Mouse (Mus musculus) MEL (cell line): Measurements from ENCODE around the gene Gck. TPM values are rescaled to one million over a fixed set of nuclear protein-coding genes. Genes with fewer than 3 reads are reported as not detected.

Experiments
- DNase-seq: peaks from one replicate; pipeline ENCODE4 v3.0.0; 2011; ENCODE audit warnings: low read depth, low spot score
- H3K27ac ChIP-seq: 2 replicates; pipeline ENCODE4 v1.5.1; 2012; ENCODE audit warnings: low read depth, mild to moderate bottlenecking, control low read depth, low read length, moderate library complexity; ENCODE audit not compliant: control insufficient read depth
- H3K27me3 ChIP-seq, 2 experiments: fragments of 150-350 bp in 1 of 2; sonication (generic) in 1 of 2; 2 replicates each; pipeline ENCODE4 v1.6.1; 2012; ENCODE audit warnings: low read length in 2 of 2, mild to moderate bottlenecking in 2 of 2, improper control_type of control experiment in 1 of 2, moderate library complexity in 1 of 2; ENCODE audit not compliant: insufficient read depth in 2 of 2, control insufficient read depth in 1 of 2
- H3K36me3 ChIP-seq, 2 experiments: 2 replicates each; pipeline ENCODE4 v1.6.1; 2012 to 2014; ENCODE audit warnings: low read length in 2 of 2, improper control_type of control experiment in 1 of 2, inconsistent platforms in 1 of 2, mild to moderate bottlenecking in 1 of 2; ENCODE audit not compliant: insufficient read depth in 2 of 2, control insufficient read depth in 1 of 2
- H3K4me1 ChIP-seq, 2 experiments: fragments of 150-350 bp in 1 of 2; sonication (generic) in 1 of 2; 2 replicates each; pipeline ENCODE4 v1.6.1; 2012; ENCODE audit warnings: low read length in 2 of 2, improper control_type of control experiment in 1 of 2, mild to moderate bottlenecking in 1 of 2; ENCODE audit not compliant: insufficient read depth in 2 of 2, control insufficient read depth in 1 of 2
- H3K4me3 ChIP-seq, 2 experiments: fragments of 150-350 bp in 1 of 2; sonication (generic) in 1 of 2; 2 replicates each; pipeline ENCODE4 v1.5.1; 2012; ENCODE audit warnings: low read depth in 2 of 2, low read length in 2 of 2, mild to moderate bottlenecking in 2 of 2, moderate library complexity in 2 of 2, control low read depth in 1 of 2, improper control_type of control experiment in 1 of 2; ENCODE audit not compliant: control insufficient read depth in 1 of 2, insufficient read depth in 1 of 2
- H3K79me2 ChIP-seq: 2 replicates; pipeline ENCODE4 v1.6.1; 2012; ENCODE audit warnings: mild to moderate bottlenecking, low read length, moderate library complexity; ENCODE audit not compliant: control insufficient read depth, poor library complexity, insufficient read depth
- H3K9ac ChIP-seq: 2 replicates; pipeline ENCODE4 v1.6.1; 2012; ENCODE audit warnings: low read depth, mild to moderate bottlenecking, control low read depth, low read length, moderate library complexity; ENCODE audit not compliant: control insufficient read depth, poor library complexity, severe bottlenecking
- H3K9me3 ChIP-seq: fragments of 150-350 bp; sonication (generic); replicated peaks from 2 replicates; pipeline ENCODE4 v1.6.1; 2012; ENCODE audit warnings: mild to moderate bottlenecking, low read length, improper control_type of control experiment, moderate library complexity; ENCODE audit not compliant: insufficient read depth
- BHLHE40 ChIP-seq: IDR thresholded peaks from 2 replicates; pipeline ENCODE4 v1.6.1; 2012; ENCODE audit warnings: low read depth, mild to moderate bottlenecking, inconsistent platforms, low read length, improper control_type of control experiment, borderline replicate concordance
- CHD1 ChIP-seq: IDR thresholded peaks from 2 replicates; pipeline ENCODE4 v1.6.1; 2012; ENCODE audit warnings: low read depth, mild to moderate bottlenecking, inconsistent platforms, low read length, improper control_type of control experiment
- CHD2 ChIP-seq: IDR thresholded peaks from 2 replicates; pipeline ENCODE4 v1.6.1; 2011; ENCODE audit warnings: low read length, improper control_type of control experiment
- E2F4 ChIP-seq: IDR thresholded peaks from 2 replicates; pipeline ENCODE4 v1.6.1; 2011; ENCODE audit warnings: low read depth, low read length, improper control_type of control experiment, borderline replicate concordance
- ELF1 ChIP-seq: IDR thresholded peaks from 2 replicates; pipeline ENCODE4 v1.6.1; 2014; ENCODE audit warnings: low read depth, mild to moderate bottlenecking, inconsistent platforms, low read length, improper control_type of control experiment, moderate library complexity
- EP300 ChIP-seq, 2 experiments: IDR thresholded peaks; 2 replicates each; pipeline ENCODE4 v1.6.1; 2011; ENCODE audit warnings: improper control_type of control experiment in 2 of 2, low read length in 2 of 2, low read depth in 1 of 2, mild to moderate bottlenecking in 1 of 2
- GABPA ChIP-seq: IDR thresholded peaks from 2 replicates; pipeline ENCODE4 v1.6.1; 2012; ENCODE audit warnings: low read depth, mild to moderate bottlenecking, inconsistent platforms, low read length, improper control_type of control experiment, moderate library complexity
- GATA1 ChIP-seq: IDR thresholded peaks from 2 replicates; pipeline ENCODE4 v1.6.1; 2011; ENCODE audit warnings: low read depth, low read length, improper control_type of control experiment
- HCFC1 ChIP-seq: IDR thresholded peaks from 2 replicates; pipeline ENCODE4 v1.6.1; 2012; ENCODE audit warnings: low read depth, mild to moderate bottlenecking, inconsistent platforms, low read length, improper control_type of control experiment, moderate library complexity
- JUND ChIP-seq: IDR thresholded peaks from 2 replicates; pipeline ENCODE4 v1.6.1; 2011; ENCODE audit warnings: low read depth, mild to moderate bottlenecking, improper control_type of control experiment, low read length
- MAX ChIP-seq: IDR thresholded peaks from 2 replicates; pipeline ENCODE4 v1.6.1; 2011; ENCODE audit warnings: low read length, improper control_type of control experiment
- MXI1 ChIP-seq: IDR thresholded peaks from 2 replicates; pipeline ENCODE4 v1.6.1; 2011; ENCODE audit warnings: mild to moderate bottlenecking, low read depth, low read length, improper control_type of control experiment
- MYB ChIP-seq: IDR thresholded peaks from 2 replicates; pipeline ENCODE4 v1.6.1; 2011; ENCODE audit warnings: mild to moderate bottlenecking, low read depth, low read length, improper control_type of control experiment
- MYC ChIP-seq: IDR thresholded peaks from 2 replicates; pipeline ENCODE4 v1.6.1; 2011; ENCODE audit warnings: low read depth, mild to moderate bottlenecking, low read length, improper control_type of control experiment, moderate library complexity
- NELFE ChIP-seq: IDR thresholded peaks from 2 replicates; pipeline ENCODE4 v1.6.1; 2011; ENCODE audit warnings: low read depth, low read length, improper control_type of control experiment
- POLR2AphosphoS5 ChIP-seq: IDR thresholded peaks from 2 replicates; pipeline ENCODE4 v1.6.1; 2012; ENCODE audit warnings: low read depth, borderline replicate concordance, mild to moderate bottlenecking, inconsistent platforms, low read length, moderate library complexity, mixed read lengths
- RCOR1 ChIP-seq: IDR thresholded peaks from 2 replicates; pipeline ENCODE4 v1.6.1; 2012; ENCODE audit warnings: low read depth, mild to moderate bottlenecking, inconsistent platforms, low read length, improper control_type of control experiment
- SIN3A ChIP-seq: IDR thresholded peaks from 2 replicates; pipeline ENCODE4 v1.6.1; 2012; ENCODE audit warnings: low read length, improper control_type of control experiment, inconsistent platforms
- TAL1 ChIP-seq: IDR thresholded peaks from 2 replicates; pipeline ENCODE4 v1.6.1; 2012; ENCODE audit warnings: mild to moderate bottlenecking, inconsistent platforms, low read length, moderate library complexity, mixed read lengths
- TBP ChIP-seq: IDR thresholded peaks from 2 replicates; pipeline ENCODE4 v1.8.0; 2011; ENCODE audit warnings: low read depth, low read length, improper control_type of control experiment
- UBTF ChIP-seq: IDR thresholded peaks from 2 replicates; pipeline ENCODE4 v1.6.1; 2012; ENCODE audit warnings: low read depth, mild to moderate bottlenecking, inconsistent platforms, low read length, improper control_type of control experiment, moderate library complexity, borderline replicate concordance; ENCODE audit not compliant: insufficient read depth
- USF1 ChIP-seq: IDR thresholded peaks from 2 replicates; pipeline ENCODE4 v1.6.1; 2014; ENCODE audit warnings: low read depth, mild to moderate bottlenecking, inconsistent platforms, low read length, improper control_type of control experiment, moderate library complexity
- ZKSCAN1 ChIP-seq: IDR thresholded peaks from 2 replicates; pipeline ENCODE4 v1.6.1; 2012; ENCODE audit warnings: low read depth, mild to moderate bottlenecking, inconsistent platforms, low read length, improper control_type of control experiment, moderate library complexity
- ZMIZ1 ChIP-seq: IDR thresholded peaks from 2 replicates; pipeline ENCODE4 v1.6.1; 2012; ENCODE audit warnings: low read depth, mild to moderate bottlenecking, inconsistent platforms, low read length, improper control_type of control experiment, moderate library complexity
- ZNF384 ChIP-seq: IDR thresholded peaks from 2 replicates; pipeline ENCODE4 v1.6.1; 2012; ENCODE audit warnings: low read depth, mild to moderate bottlenecking, inconsistent platforms, low read length, improper control_type of control experiment
- polyA plus RNA-seq, 2 experiments: library from polyadenylated mRNA; stranded (reverse) in 1 of 2; unstranded in 1 of 2; fragments of >175 nt in 1 of 2; fragments of >200 nt in 1 of 2; gene quantifications; 2 replicates each; pipeline versions ENCODE4 v1.2.1 to v1.2.4; 2012; ENCODE audit warnings: low replicate concordance in 2 of 2, low read depth in 1 of 2; ENCODE audit not compliant: insufficient read length in 2 of 2, insufficient read depth in 1 of 2, missing spikeins in 1 of 2
- total RNA-seq: library from RNA; depleted of rRNA; stranded (reverse); fragments of 300-350 nt; gene quantifications from 2 replicates; pipeline ENCODE4 v1.2.3, GENCODE M21; 2012

The Gck gene
- total and polyA plus RNA-seq, 3 experiments, result not detected

- no peak overlapping the region for H3K9ac ChIP-seq
- TF ChIP-seq HCFC1 (no peak), E2F4 (no peak), CHD2 (no peak), RCOR1 (no peak), GATA1 (no peak), MYB (no peak), MXI1 (no peak), POLR2AphosphoS5 (no peak), TBP (no peak), JUND (no peak), ZMIZ1 (no peak), USF1 (no peak), NELFE (no peak), CHD1 (no peak), GABPA (no peak), SIN3A (no peak), TAL1 (no peak), BHLHE40 (no peak), EP300 (IDR thresholded peaks at IDR 0.05; ENCODE audit: low read depth in 1 of 2, low read length in 2 of 2) (no peak)
- no peaks in the 10 kb centered on the region for H3K79me2 ChIP-seq
- no peaks in the 10 kb centered on the region for H3K4me1 ChIP-seq
- no peak overlapping the region for H3K27ac ChIP-seq
- no peak overlapping the region for H3K4me3 ChIP-seq
- no peaks in the 10 kb centered on the region; a peak in 1 of 4 replicates for H3K27me3 ChIP-seq
- no peaks in the 10 kb centered on the region for H3K36me3 ChIP-seq
- no peaks in the 10 kb centered on the region for H3K9me3 ChIP-seq
- no peak for DNase-seq
These were observed 38.2 kb upstream of the Gck start for GRCm38 (mm10) chr11:5988126-5988525.

GRCm38 (mm10) chr11:5983629-5984028 is 33.7 kb upstream of the Gck start:
- Histone ChIP-seq H3K4me3 (no peak overlapping the region), H3K36me3 (no peaks in the 10 kb centered on the region), H3K79me2 (no peaks in the 10 kb centered on the region), H3K9ac (no peak overlapping the region), H3K9me3 (no peaks in the 10 kb centered on the region), H3K27me3 (no peaks in the 10 kb centered on the region; a peak in 1 of 4 replicates), H3K4me1 (no peaks in the 10 kb centered on the region), H3K27ac (no peak overlapping the region)
- DNase-seq, result no peak
- no peak for TF ChIP-seq ZNF384
- no peak for TF ChIP-seq ELF1
- TF ChIP-seq MXI1, result no peak
- TF ChIP-seq POLR2AphosphoS5, result no peak
- TF ChIP-seq MAX, result no peak
- TF ChIP-seq ZKSCAN1, result no peak
- no peak for TF ChIP-seq USF1
- no peak for TF ChIP-seq MYC
- TF ChIP-seq UBTF, result no peak
